Mouse (Mus musculus): Measurements from ENCODE around the gene Blcap. TPM values are rescaled to one million over a fixed set of nuclear protein-coding genes. Genes with fewer than 3 reads are reported as not detected.

The Blcap gene
- polyA plus RNA-seq, 1 experiment, result 63.9 TPM

DNA sequence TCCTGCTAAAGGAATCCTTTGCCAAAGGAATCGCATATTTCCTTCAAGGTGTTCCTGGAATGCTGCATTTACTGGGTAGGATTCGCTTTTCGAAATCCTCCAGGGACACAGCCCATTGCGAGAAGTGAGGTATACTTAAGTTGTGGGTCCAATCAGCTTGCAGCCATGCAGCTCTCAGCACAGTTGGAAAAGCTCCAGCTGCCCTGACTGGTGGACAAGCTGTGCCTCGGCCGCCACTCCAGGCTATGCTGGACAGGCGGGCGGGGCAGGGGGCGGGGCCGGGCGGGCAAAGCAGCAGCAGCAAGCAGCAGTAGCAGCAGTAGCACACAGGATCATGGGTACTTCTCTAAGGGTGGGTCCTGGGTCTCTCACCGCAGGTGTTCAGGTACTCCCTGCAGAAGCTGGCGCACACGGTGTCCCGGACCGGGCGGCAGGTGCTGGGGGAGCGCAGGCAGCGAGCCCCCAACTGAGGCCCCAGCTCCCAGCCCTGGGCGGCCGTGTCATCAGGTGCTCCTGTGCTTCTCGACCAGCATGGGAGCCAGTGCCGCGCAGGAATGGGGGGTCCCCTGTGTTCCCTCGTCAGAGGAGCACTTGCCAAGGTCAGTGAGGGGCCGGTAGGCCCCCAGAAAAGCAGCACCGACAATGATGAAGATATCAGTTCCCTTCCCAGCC is 9.8 kb downstream of the Blcap start:
- TF ChIP-seq POLR2A (IDR thresholded peaks at IDR 0.05; ENCODE audit: low read depth, low read length) (no peak), CTCF (IDR thresholded peaks at IDR 0.05; ENCODE audit: borderline replicate concordance, insufficient read depth, low read length) (no peak)
- Histone ChIP-seq H3K4me1 (ENCODE audit: control insufficient read depth, insufficient read depth, low read length) (0 out of 2 replicates have a peak, but pooled peaks cover 3% of the 10 kb centered on the region), H3K27ac (ENCODE audit: insufficient read depth, low read length) (no peak overlapping the region), H3K4me3 (ENCODE audit: insufficient read depth, low read length) (peak overlapping the region; percentile 21)

DNA sequence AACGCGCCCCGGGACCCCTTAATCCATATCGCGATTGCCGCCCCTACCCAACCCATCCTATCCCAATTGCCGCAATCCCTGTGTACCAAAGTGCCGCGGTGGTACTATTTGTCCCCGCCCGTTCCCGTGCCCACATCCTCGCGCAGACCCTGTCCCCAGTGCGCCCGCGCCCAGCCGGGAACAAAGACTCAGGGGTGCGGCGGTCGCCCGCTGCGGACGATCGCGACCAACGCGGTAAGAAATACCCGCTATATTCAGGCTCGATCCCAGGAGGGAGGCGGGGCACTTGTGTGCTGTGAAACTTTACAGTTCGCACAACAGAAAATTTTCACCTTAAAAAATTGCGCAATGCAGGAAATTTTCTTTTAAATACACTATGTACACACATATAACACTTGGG is 10.8 kb downstream of the Blcap start:
- peaks cover 10% of the 10 kb centered on the region for H3K4me1 ChIP-seq (ENCODE audit: control insufficient read depth, insufficient read depth, low read length)
- peak overlapping the region; percentile 29 for H3K4me3 ChIP-seq (ENCODE audit: insufficient read depth, low read length)
- TF ChIP-seq CTCF (IDR thresholded peaks at IDR 0.05; ENCODE audit: borderline replicate concordance, insufficient read depth, low read length), result no peak
- no peak for TF ChIP-seq POLR2A (IDR thresholded peaks at IDR 0.05; ENCODE audit: low read depth, low read length)
- H3K27ac ChIP-seq (ENCODE audit: insufficient read depth, low read length), result no peak overlapping the region

DNA sequence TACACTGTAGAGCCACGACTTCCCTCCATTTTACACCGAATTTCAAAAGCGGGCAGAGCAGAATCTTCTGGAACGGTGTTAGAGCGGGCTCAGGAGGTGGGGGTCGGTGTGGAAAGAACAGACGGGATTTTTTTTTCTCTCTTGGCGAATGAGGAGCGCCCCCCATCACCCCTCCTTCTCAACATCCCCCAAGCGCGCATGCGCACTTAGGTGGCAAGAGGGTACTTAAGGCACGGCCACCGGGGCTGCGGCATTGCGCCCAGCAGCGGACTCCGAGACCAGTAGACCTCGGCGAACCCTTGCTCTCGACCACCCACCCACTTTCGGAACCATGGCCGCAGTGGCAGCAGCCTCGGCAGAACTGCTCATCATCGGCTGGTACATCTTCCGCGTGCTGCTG is 11.2 kb downstream of the Blcap start, which contains the start of gene Nnat:
Nnat (plus strand) TSS at position 221 of the 400 bp plus-strand sequence.
- Histone ChIP-seq H3K4me1 (ENCODE audit: control insufficient read depth, insufficient read depth, low read length) (peaks cover 10% of the 10 kb centered on the region), H3K27ac (ENCODE audit: insufficient read depth, low read length) (no peak within 1 kb of the TSS), H3K4me3 (ENCODE audit: insufficient read depth, low read length) (peak within 1 kb of the TSS; percentile 29)
- no peak for TF ChIP-seq CTCF (IDR thresholded peaks at IDR 0.05; ENCODE audit: borderline replicate concordance, insufficient read depth, low read length)
- TF ChIP-seq POLR2A (IDR thresholded peaks at IDR 0.05; ENCODE audit: low read depth, low read length), result no peak

DNA sequence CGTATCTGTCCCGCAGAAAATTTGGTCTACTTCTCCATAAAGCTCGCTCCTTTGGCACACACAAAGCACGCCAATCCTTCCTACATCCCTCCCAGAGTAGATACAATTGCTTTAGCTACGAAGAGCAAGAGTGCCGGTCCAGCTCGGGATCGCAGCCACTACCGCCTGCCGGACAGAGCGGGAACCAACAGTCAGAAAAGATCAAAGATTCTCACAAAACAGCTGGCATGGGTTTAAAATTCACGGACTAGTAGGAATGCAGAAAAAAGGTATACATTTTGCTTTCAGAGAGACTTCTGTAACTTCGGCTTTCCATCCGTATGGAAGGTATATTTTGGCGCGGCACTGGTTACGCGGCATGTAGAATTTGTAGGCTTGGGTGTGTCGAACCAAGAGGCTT is 11.6 kb downstream of the Blcap start:
- no peak overlapping the region for H3K27ac ChIP-seq (ENCODE audit: insufficient read depth, low read length)
- no peak for TF ChIP-seq POLR2A (IDR thresholded peaks at IDR 0.05; ENCODE audit: low read depth, low read length)
- no peak for TF ChIP-seq CTCF (IDR thresholded peaks at IDR 0.05; ENCODE audit: borderline replicate concordance, insufficient read depth, low read length)
- H3K4me1 ChIP-seq (ENCODE audit: control insufficient read depth, insufficient read depth, low read length), result peaks cover 10% of the 10 kb centered on the region
- H3K4me3 ChIP-seq (ENCODE audit: insufficient read depth, low read length), result peak overlapping the region; percentile 29; the same call in 1 of the 2 replicates

DNA sequence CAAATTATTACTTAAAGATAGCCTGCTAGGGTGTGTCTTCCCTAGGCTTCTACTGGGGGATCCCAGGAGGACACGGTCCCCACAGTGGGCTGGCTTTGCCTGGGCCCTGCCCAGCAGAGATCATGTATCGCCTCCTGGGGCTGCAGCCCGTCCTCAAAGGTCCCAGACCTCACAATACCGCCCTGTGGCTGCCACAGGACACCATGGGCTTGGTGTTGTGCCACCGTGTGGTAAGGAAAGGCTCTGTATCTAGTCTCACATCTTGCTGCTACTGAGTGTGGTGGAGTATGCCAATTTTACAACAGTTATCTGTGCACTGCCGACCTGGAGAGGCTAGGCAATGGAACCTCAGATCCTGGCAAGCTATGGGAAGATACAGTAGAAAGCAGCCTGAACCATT is 12.6 kb downstream of the Blcap start:
- no peak overlapping the region for H3K27ac ChIP-seq (ENCODE audit: insufficient read depth, low read length)
- TF ChIP-seq POLR2A (IDR thresholded peaks at IDR 0.05; ENCODE audit: low read depth, low read length), result no peak
- peak; percentile 11; the same call in 1 of the 2 replicates for TF ChIP-seq CTCF (IDR thresholded peaks at IDR 0.05; ENCODE audit: borderline replicate concordance, insufficient read depth, low read length)
- H3K4me1 ChIP-seq (ENCODE audit: control insufficient read depth, insufficient read depth, low read length), result peaks cover 10% of the 10 kb centered on the region
- H3K4me3 ChIP-seq (ENCODE audit: insufficient read depth, low read length), result no peak overlapping the region

DNA sequence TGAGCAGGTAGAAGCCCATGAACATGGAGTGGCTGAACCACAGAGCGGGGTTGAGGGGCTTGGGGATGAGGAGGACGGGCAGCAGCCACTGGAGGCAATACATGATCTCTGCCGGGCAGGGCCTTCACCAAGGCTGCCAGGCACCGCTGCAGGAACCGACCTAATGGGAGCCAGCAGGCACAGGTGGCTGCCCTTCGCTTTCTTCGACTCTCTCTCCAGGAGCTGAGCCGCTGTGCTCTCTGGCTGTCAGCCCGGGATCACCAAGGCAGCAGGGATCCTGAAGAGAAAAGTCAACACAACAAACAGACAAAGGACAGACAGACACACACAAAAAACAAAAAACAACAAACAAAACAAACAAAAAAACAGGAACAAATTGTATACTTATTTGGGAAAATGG is 13.0 kb downstream of the Blcap start:
- TF ChIP-seq POLR2A (IDR thresholded peaks at IDR 0.05; ENCODE audit: low read depth, low read length), result no peak
- TF ChIP-seq CTCF (IDR thresholded peaks at IDR 0.05; ENCODE audit: borderline replicate concordance, insufficient read depth, low read length), result no peak
- H3K4me1 ChIP-seq (ENCODE audit: control insufficient read depth, insufficient read depth, low read length), result peaks cover 11% of the 10 kb centered on the region
- H3K4me3 ChIP-seq (ENCODE audit: insufficient read depth, low read length), result no peak overlapping the region
- no peak overlapping the region for H3K27ac ChIP-seq (ENCODE audit: insufficient read depth, low read length)

DNA sequence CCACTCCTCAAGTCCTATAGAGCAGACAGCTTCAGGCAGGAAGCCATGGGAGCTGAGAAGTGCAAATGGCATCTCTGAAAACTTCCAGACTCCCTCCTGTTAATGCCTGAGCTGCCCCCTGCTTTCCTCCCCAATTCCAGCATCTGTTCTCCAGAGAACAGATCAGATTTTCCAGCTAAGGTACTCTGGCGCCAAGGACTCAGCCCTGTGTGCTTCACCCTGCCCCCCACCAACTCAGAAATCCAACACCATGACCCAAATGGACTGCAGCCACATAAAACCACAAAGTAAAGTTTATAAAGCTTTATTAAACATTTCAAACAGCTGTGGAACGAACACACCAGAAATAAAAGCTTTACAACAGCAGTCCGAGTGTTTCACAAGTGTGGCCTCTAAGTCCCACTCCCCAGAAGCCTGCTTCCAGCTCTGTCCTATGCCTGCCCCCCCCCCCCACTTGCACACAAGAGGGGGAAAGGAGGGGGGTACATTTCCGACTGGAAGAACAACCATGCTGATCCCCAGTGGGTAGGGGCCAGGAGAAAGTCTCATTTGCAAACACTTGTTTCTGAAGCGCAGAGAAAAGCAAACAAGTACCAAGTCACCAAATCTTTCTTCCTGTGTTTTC is 14.9 kb downstream of the Blcap start:
- Histone ChIP-seq H3K4me1 (ENCODE audit: control insufficient read depth, insufficient read depth, low read length) (peaks cover 20% of the 10 kb centered on the region), H3K4me3 (ENCODE audit: insufficient read depth, low read length) (no peak overlapping the region), H3K27ac (ENCODE audit: insufficient read depth, low read length) (peak overlapping the region; percentile 55)
- no peak for TF ChIP-seq POLR2A (IDR thresholded peaks at IDR 0.05; ENCODE audit: low read depth, low read length)
- TF ChIP-seq CTCF (IDR thresholded peaks at IDR 0.05; ENCODE audit: borderline replicate concordance, insufficient read depth, low read length), result no peak

DNA sequence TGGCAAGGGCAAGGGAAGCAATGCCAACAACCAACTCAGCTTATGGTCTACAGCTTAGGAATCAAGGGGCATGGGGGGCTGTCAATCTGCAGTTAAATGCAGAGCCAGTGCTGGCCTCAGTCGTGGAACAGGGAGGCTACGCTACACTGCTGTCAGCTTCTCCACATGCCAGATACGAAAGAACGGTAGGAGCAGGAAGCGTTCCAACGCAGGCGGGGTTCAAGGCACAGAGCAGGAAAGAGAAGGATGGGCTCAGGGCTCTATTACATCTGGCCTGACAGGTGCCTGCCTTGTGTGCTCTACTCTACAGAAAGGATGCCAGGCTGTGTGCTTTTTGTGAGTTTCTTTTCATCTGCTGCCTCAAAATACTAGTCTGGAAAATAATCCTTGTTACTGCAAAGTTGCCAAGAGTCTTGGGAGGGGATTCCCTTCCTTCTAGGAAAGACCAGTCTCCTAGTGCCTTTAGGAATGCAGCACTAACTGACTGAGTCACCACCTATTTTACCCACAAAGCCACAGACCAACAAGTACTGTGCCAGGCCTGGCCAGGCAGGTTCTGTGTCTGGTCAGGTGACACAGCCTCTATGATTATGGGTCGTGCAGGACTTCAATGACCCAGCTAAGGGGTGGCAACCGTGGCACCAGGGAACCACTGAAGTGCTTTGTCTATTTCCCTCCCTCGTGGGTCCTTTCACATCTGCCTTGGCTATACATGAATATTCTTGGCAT is 18.8 kb downstream of the Blcap start:
- TF ChIP-seq CTCF (IDR thresholded peaks at IDR 0.05; ENCODE audit: borderline replicate concordance, insufficient read depth, low read length) (no peak), POLR2A (IDR thresholded peaks at IDR 0.05; ENCODE audit: low read depth, low read length) (no peak)
- no peak overlapping the region for H3K4me3 ChIP-seq (ENCODE audit: insufficient read depth, low read length)
- H3K4me1 ChIP-seq (ENCODE audit: control insufficient read depth, insufficient read depth, low read length), result peaks cover 20% of the 10 kb centered on the region
- no peak overlapping the region for H3K27ac ChIP-seq (ENCODE audit: insufficient read depth, low read length)

DNA sequence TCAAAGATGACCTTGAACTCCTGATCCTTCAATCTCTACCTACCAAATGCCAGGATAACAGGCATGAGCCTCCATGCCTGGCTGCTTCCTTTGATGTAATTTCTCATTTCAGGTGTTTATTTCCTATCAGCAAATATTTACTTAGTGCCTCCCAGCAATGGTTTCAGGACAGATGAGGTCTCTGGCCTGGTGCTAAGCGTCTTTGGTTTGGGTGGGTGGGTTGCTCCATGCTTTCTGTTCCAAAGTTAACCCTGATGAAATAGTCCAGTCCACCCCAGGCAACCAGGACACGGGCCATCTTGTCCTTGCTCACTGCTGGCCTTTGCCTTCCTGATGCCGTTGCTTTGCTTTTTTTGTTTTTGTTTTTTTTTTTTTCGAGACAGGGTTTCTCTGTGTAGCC is 20.8 kb downstream of the Blcap start:
- peaks cover 10% of the 10 kb centered on the region for H3K4me1 ChIP-seq (ENCODE audit: control insufficient read depth, insufficient read depth, low read length)
- no peak overlapping the region for H3K4me3 ChIP-seq (ENCODE audit: insufficient read depth, low read length)
- no peak for TF ChIP-seq CTCF (IDR thresholded peaks at IDR 0.05; ENCODE audit: borderline replicate concordance, insufficient read depth, low read length)
- TF ChIP-seq POLR2A (IDR thresholded peaks at IDR 0.05; ENCODE audit: low read depth, low read length), result no peak
- H3K27ac ChIP-seq (ENCODE audit: insufficient read depth, low read length), result no peak overlapping the region

Measured in embryonic fibroblast, embryonic 13.5 days (primary cell).